Mouse (Mus musculus) midbrain, embryonic 16.5 days (tissue): ENCODE measurements around the gene Arih1. TPM values are rescaled to one million over a fixed set of nuclear protein-coding genes. Genes with fewer than 3 reads are reported as not detected.

Source experiments
- ATAC-seq: fragments of 200-750 bp; cut with Nextera tagmentation; 2 replicates; pipeline ENCODE4 v1.8.0; 2017; ENCODE audit warnings: moderate TSS enrichment
- H3K27ac ChIP-seq: fragments of 300-500 bp; sonication (generic); 2 replicates; pipeline ENCODE4 v1.5.1; 2014; ENCODE audit warnings: mild to moderate bottlenecking, low read length, mixed read lengths
- H3K27me3 ChIP-seq: fragments of 300-500 bp; sonication (generic); 2 replicates; pipeline ENCODE4 v1.6.1; 2014; ENCODE audit warnings: low read depth, low read length, mixed read lengths; ENCODE audit not compliant: control insufficient read depth, insufficient read depth
- H3K36me3 ChIP-seq: fragments of 300-500 bp; sonication (generic); 2 replicates; pipeline ENCODE4 v1.6.1; 2014; ENCODE audit warnings: mild to moderate bottlenecking, low read length, moderate library complexity, mixed read lengths; ENCODE audit not compliant: control insufficient read depth, insufficient read depth
- H3K4me1 ChIP-seq: fragments of 300-500 bp; sonication (generic); 2 replicates; pipeline ENCODE4 v1.6.1; 2014; ENCODE audit warnings: mild to moderate bottlenecking, low read length, mixed read lengths; ENCODE audit not compliant: control insufficient read depth, insufficient read depth
- H3K4me2 ChIP-seq: fragments of 300-500 bp; sonication (generic); 2 replicates; pipeline ENCODE4 v1.6.1; 2014; ENCODE audit warnings: mild to moderate bottlenecking, low read length, mixed read lengths
- H3K4me3 ChIP-seq: fragments of 300-500 bp; sonication (generic); 2 replicates; pipeline ENCODE4 v1.5.1; 2014; ENCODE audit warnings: low read depth, mild to moderate bottlenecking, low read length, moderate library complexity, mixed read lengths
- H3K9ac ChIP-seq: fragments of 300-500 bp; sonication (generic); 2 replicates; pipeline ENCODE4 v1.6.1; 2014; ENCODE audit warnings: low read depth, low read length, mixed read lengths
- H3K9me3 ChIP-seq: fragments of 300-500 bp; sonication (generic); replicated peaks from 2 replicates; pipeline ENCODE4 v1.6.1; 2014; ENCODE audit warnings: mild to moderate bottlenecking, low read length, mixed read lengths; ENCODE audit not compliant: control insufficient read depth, poor library complexity, severe bottlenecking
- WGBS: fragments of 180-500 bp; shearing (Covaris S2); extraction: QIAGEN DNeasy Blood & Tissue Kit; methylation state at CpG from one replicate; pipeline ENCODE4 v1.1.7; 2014; 5-methylcytosine and 5-hydroxymethylcytosine counted together
- polyA plus RNA-seq: library from polyadenylated mRNA; unstranded; fragments of >200 nt; fragmentation: Nextera tagmentation; extraction: Ambion mirVana; gene quantifications from 2 replicates; pipeline ENCODE4 v1.2.1, GENCODE M21; 2015

The Arih1 gene
- polyA plus RNA-seq, 1 experiment from 2014 or later = 14.3 TPM

DNA sequence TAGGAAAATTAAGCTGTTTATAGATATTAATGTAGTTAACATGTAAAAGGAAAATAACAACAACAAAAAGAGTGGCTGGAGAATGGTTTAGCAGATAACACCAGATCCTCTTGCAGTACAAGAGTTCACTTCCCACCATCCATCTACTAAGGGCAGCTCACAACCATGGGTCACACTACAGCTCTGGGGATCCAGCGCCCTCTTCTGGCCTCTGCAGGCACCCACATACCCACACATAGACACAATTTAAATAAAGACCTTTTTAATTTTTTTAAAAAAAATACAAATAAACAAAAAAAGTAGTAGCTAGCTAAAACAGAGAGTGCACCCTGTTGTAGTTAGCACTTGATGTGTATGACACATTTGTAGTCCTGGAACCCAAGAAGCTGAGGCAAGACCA, 4.0 kb downstream of the Arih1 start:
- Histone ChIP-seq H3K27ac (no peak overlapping the region), H3K4me1 (peaks cover 31% of the 10 kb centered on the region), H3K9me3 (no peaks in the 10 kb centered on the region), H3K36me3 (no peaks in the 10 kb centered on the region), H3K4me3 (no peak overlapping the region), H3K9ac (no peak overlapping the region), H3K27me3 (no peaks in the 10 kb centered on the region), H3K4me2 (peak overlapping the region; percentile 25; the same call in 1 of the 2 replicates)
- no peak for ATAC-seq
- 23% methylated on average over 1 of the region's 1 CpGs for WGBS

DNA sequence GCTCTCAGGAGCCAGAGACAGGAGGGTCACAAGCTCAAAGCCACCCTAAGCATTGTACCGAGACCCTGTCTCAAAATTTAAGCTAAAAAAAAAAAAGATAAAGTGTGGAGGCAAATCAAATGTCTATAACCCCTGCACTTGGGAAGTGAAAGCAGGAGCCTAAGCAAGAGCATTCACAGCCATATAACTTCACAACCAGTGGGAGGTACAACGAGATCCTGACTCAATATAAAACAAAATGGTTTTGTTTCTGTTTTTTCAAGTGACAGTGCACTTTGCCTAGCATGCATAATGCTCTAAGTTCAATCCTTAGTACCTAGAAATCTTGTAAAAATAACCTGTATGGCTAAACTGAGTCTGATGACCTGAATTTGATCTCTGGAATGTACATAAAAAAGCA, 9.8 kb downstream of the Arih1 start:
- Histone ChIP-seq H3K36me3 (no peaks in the 10 kb centered on the region), H3K9ac (no peak overlapping the region), H3K4me3 (no peak overlapping the region), H3K27me3 (no peaks in the 10 kb centered on the region), H3K4me1 (peaks cover 11% of the 10 kb centered on the region), H3K9me3 (no peaks in the 10 kb centered on the region), H3K27ac (no peak overlapping the region), H3K4me2 (no peak overlapping the region)
- ATAC-seq = no peak
- WGBS = 96% methylated on average over 2 of the region's 2 CpGs

DNA sequence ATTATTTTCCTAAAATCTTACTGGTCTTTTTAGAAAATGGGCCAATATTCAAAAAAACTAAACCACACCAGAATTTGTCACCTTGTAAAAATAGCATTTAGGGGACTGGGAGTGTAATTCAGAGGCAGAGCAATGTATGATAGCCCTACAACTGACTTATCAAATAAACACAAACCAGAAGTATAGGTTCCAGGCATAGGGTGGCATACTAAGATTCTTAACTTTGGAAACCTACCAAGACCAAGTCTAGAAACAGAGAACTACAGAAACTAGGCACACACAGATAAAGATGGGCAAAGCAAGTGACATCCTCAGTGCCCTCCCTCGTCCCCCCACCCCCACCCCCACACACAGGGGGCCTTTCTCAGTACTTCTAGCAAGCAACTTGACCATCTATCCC, 11.6 kb downstream of the Arih1 start:
- Histone ChIP-seq H3K4me2 (no peak overlapping the region), H3K4me1 (peaks cover 11% of the 10 kb centered on the region), H3K9me3 (no peaks in the 10 kb centered on the region), H3K36me3 (no peaks in the 10 kb centered on the region), H3K27me3 (no peaks in the 10 kb centered on the region), H3K4me3 (no peak overlapping the region), H3K27ac (no peak overlapping the region), H3K9ac (no peak overlapping the region)
- ATAC-seq = no peak
- 82% methylated on average over 1 of the region's 1 CpGs for WGBS

DNA sequence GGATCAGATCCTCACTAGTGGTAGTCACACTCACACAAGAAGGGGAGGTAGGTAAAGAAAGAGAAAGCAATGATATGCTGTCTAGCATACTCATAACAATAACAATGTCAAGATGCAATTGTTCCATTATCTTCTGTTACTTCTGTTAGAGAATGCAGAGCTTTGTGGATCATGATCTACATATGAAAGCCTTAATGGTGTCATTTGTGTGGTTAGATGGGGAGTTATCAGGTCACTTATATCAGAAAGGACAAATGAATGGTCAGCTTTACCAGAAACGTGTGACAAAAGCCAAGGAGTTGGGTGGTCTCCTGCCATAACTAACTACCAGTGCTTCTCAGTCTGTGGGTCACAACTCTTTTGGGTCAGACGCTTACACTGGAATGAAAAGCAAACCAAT, 13.2 kb downstream of the Arih1 start:
- ATAC-seq = no peak
- Histone ChIP-seq H3K4me2 (no peak overlapping the region), H3K27ac (no peak overlapping the region), H3K4me1 (peaks cover 7% of the 10 kb centered on the region), H3K9me3 (no peaks in the 10 kb centered on the region), H3K9ac (no peak overlapping the region), H3K27me3 (no peaks in the 10 kb centered on the region), H3K36me3 (no peaks in the 10 kb centered on the region), H3K4me3 (no peak overlapping the region)
- 75% methylated on average over 2 of the region's 2 CpGs for WGBS

DNA sequence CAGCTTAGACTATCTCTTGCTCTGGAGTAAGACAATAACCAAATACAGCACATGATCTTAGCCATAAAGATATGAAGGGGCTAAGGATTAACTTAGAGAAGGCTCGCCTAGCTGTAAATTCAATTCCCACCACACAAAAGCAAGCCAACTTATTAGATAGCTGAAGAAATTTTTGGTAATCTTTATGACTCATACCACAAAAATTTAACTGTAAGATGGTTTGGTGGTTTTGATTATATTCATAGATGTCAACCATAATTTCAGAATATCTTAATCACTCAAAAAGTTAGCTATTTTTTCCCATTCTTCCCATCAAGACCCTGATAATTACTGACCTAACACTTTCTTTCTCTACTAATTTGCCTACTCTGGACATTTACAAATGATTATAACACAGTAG, 17.0 kb downstream of the Arih1 start:
- H3K9ac ChIP-seq = no peak overlapping the region
- no peak for ATAC-seq
- no peaks in the 10 kb centered on the region for H3K4me1 ChIP-seq
- H3K4me2 ChIP-seq = no peak overlapping the region
- H3K27ac ChIP-seq = no peak overlapping the region
- H3K4me3 ChIP-seq = no peak overlapping the region
- no peaks in the 10 kb centered on the region for H3K9me3 ChIP-seq
- 78% methylated on average over 1 of the region's 1 CpGs for WGBS
- no peaks in the 10 kb centered on the region for H3K36me3 ChIP-seq
- no peaks in the 10 kb centered on the region for H3K27me3 ChIP-seq

DNA sequence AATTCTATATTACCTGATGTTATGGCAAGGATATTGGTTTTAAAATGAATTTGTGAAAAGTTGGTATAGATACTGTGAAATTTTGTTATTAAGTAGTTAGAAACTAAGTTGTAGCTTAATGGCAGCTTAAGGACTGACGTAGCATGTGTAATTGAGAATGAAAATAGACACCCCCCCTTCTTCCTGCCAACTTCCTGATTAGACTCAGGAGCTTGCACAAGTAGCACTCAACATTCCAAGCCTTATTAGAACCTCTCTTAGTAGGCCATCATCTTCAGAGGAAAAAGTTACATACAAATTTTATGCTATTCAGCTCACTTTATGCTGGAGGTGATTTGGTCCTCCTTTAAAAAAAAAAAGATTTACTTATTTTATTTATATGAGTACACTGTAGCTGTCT, 22.1 kb downstream of the Arih1 start:
- WGBS = 90% methylated on average over 1 of the region's 1 CpGs
- ATAC-seq = no peak
- H3K4me3 ChIP-seq = no peak overlapping the region

DNA sequence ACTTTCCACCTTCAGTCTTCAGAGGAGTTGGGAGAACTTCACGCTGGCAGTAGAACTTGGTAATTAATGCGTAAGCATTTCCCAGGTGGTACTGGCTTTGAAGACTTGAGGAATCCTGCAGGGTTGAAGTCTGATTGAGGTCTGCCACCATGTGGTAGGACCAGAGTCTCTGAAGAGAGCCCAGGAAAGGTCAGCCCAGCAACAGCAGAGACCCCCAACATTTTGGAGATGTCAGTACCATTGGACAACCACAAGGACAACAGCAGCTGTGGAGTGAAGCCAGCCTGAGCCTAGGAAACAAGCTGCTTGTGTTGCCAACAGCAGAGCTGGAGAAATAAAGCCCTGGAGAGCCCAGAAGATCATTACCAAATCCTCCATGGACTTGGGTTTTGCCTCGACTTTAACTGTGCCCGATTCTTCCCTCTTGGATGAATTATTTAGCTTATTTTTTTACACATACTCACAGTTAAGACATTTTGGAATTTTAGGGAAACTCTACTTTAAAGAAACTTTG, 27.4 kb downstream of the Arih1 start:
- H3K27me3 ChIP-seq = no peaks in the 10 kb centered on the region
- H3K4me3 ChIP-seq = no peak overlapping the region
- no peak overlapping the region for H3K27ac ChIP-seq
- no peaks in the 10 kb centered on the region for H3K36me3 ChIP-seq
- WGBS = 65% methylated on average over 4 of the region's 4 CpGs
- H3K9me3 ChIP-seq = no peaks in the 10 kb centered on the region
- no peak for ATAC-seq
- H3K9ac ChIP-seq = no peak overlapping the region
- H3K4me1 ChIP-seq = peaks cover 6% of the 10 kb centered on the region; the same call in 1 of the 2 replicates
- no peak overlapping the region for H3K4me2 ChIP-seq

More for the DNA sequence above, 22.1 kb downstream of the Arih1 start:
- no peak overlapping the region for H3K9ac ChIP-seq
- H3K36me3 ChIP-seq = no peaks in the 10 kb centered on the region
- H3K9me3 ChIP-seq = no peaks in the 10 kb centered on the region
- no peak overlapping the region for H3K27ac ChIP-seq
- no peak overlapping the region for H3K4me2 ChIP-seq
- H3K4me1 ChIP-seq = no peaks in the 10 kb centered on the region; the same call in 1 of the 2 replicates
- H3K27me3 ChIP-seq = no peaks in the 10 kb centered on the region

DNA sequence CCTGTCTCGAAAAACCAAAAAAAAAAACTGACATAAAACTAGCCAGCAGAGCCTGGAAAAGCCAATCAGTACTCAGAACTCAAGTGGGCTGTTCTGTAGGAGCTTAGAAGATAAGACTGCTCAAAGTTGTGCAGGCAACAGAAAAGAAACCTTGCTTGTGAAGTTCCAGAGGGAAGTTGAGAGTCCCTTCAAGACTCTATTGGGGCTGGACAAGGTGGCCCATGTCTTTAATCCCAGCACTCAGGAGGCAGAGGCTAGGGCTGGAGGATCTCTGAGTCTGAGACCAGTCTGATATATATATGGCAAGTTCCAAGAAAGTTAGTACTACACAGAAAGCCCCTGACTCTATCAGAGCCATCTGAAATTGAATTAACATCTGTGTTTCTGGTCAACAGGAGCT, 28.0 kb downstream of the Arih1 start:
- H3K36me3 ChIP-seq = no peaks in the 10 kb centered on the region
- ATAC-seq = no peak
- no peak overlapping the region for H3K9ac ChIP-seq
- WGBS = 95% methylated on average over 1 of the region's 1 CpGs
- H3K27me3 ChIP-seq = no peaks in the 10 kb centered on the region
- H3K4me3 ChIP-seq = no peak overlapping the region
- H3K4me1 ChIP-seq = peaks cover 6% of the 10 kb centered on the region; the same call in 1 of the 2 replicates
- H3K9me3 ChIP-seq = no peaks in the 10 kb centered on the region
- no peak overlapping the region for H3K4me2 ChIP-seq
- H3K27ac ChIP-seq = no peak overlapping the region

DNA sequence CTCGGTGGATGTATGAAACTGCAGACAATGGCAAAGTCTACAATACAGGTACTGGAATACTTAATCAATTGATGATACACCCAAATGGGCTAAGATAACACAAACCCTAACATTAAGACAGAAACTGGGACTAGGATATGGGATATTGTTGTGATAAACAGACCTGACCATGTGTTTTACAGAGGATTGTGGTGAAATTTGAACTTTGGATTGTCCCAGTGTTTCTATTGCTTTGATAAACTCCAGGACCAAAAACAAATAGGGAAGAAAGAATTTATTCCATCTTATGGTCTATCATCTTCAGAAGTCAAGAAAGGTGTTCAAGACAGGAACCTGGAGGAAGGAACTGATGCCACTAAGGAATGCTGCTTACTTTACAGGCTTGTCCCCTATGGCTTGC, 28.7 kb downstream of the Arih1 start:
- no peak overlapping the region for H3K4me2 ChIP-seq
- peaks cover 6% of the 10 kb centered on the region; the same call in 1 of the 2 replicates for H3K4me1 ChIP-seq
- H3K27ac ChIP-seq = no peak overlapping the region
- H3K9ac ChIP-seq = no peak overlapping the region
- WGBS = 84% methylated on average over 1 of the region's 1 CpGs
- no peaks in the 10 kb centered on the region for H3K27me3 ChIP-seq
- H3K9me3 ChIP-seq = no peaks in the 10 kb centered on the region
- H3K36me3 ChIP-seq = no peaks in the 10 kb centered on the region
- no peak for ATAC-seq
- no peak overlapping the region for H3K4me3 ChIP-seq
